Mouse (Mus musculus): Measurements from ENCODE around the gene Cracr2a.

Cracr2a gene

GRCm38 (mm10) chr6:127625135-127625534 lies 64.0 kb downstream of the Cracr2a start:
- DNase-seq (ENCODE audit: low spot score in 2 of 2): peak in 1 of 2 experiments; percentile 60

- no peak for DNase-seq (ENCODE audit: low spot score in 2 of 2)
Measured at GRCm38 (mm10) chr6:127627453-127627852, 66.3 kb downstream of the Cracr2a start.

- no peak for DNase-seq (ENCODE audit: low spot score in 2 of 2)
Measured at GRCm38 (mm10) chr6:127629249-127629648, 68.1 kb downstream of the Cracr2a start.

GRCm38 (mm10) chr6:127634858-127635257 lies 73.7 kb downstream of the Cracr2a start:
- DNase-seq (ENCODE audit: low spot score in 2 of 2): no peak

- DNase-seq (ENCODE audit: low spot score in 2 of 2): no peak
Measured at GRCm38 (mm10) chr6:127635462-127636189, 74.5 kb downstream of the Cracr2a start.

- DNase-seq (ENCODE audit: low spot score in 2 of 2): no peak
Measured at GRCm38 (mm10) chr6:127641077-127641801, 80.1 kb downstream of the Cracr2a start.

GRCm38 (mm10) chr6:127655988-127656387 lies 94.8 kb downstream of the Cracr2a start:
- no peak for DNase-seq (ENCODE audit: low spot score in 2 of 2)

GRCm38 (mm10) chr6:127657152-127657551 lies 96.0 kb downstream of the Cracr2a start:
- no peak for DNase-seq (ENCODE audit: low spot score in 2 of 2)

- DNase-seq (ENCODE audit: low spot score in 2 of 2): no peak
Measured at GRCm38 (mm10) chr6:127659472-127659871, 98.3 kb downstream of the Cracr2a start.

DNA sequence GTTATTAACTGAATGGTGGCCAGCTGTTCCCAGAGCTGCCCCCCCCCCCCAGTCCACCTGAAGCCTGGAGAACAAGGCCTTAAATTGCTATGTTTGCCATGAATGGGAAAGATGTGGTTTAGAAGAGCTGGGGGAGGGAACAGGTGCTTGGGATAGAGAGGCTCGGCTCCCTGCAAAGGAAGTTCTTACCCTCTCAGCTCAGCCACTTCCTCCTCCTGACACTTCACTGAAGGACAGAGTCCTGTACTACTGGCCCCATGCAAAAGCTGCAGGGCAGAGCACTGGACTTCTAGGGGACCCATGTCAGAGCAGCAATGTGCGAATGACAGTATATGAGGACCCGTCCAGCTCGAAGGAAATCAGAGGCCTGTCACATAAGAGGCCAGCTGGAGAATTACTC lies 98.8 kb downstream of the Cracr2a start:
- DNase-seq (ENCODE audit: low spot score in 2 of 2): no peak

GRCm38 (mm10) chr6:127661717-127662292 lies 100.7 kb downstream of the Cracr2a start:
- DNase-seq (ENCODE audit: low spot score in 2 of 2): peak; percentile 44 to 49

DNA sequence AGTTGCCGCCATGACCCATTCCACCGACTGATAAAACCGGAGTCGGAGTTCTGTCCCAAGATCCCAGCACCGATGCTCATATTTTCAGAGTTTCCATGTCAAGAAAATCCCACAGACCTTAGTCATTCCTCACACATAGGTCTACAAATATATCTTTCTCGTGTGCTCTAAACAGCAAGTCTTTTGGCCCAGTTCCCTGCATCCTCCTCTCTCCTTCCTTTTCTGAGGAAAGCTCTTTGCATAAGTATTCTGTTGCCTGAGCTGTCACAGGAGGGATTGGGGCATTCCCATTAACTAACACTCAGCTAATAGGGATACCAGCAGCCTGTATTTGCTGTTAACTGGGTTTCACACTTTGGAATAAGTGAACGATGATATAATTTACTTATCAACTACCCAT lies 102.1 kb downstream of the Cracr2a start:
- peak; percentile 65 to 76 for DNase-seq (ENCODE audit: low spot score in 2 of 2)

DNA sequence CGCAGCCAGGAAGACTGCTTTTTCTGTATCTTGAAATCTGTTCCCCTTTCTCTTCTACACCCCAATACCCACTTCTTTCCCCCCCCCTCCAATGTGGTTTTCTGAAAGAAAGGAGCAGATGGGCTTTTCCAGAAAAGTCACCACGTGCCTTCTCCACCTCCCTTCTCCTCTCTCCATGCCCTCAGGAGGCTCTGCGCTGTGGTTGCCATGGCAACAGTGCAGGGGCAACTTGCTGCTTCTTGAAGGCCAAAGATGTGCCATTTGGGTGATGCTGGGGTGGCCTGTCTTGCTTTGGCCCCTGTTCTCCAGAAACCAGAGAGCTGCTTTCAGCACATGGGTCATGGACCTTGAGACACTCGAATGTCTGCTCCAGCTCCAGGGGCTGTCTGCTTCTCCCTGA lies 108.2 kb downstream of the Cracr2a start:
- DNase-seq (ENCODE audit: low spot score in 2 of 2): no peak

DNA sequence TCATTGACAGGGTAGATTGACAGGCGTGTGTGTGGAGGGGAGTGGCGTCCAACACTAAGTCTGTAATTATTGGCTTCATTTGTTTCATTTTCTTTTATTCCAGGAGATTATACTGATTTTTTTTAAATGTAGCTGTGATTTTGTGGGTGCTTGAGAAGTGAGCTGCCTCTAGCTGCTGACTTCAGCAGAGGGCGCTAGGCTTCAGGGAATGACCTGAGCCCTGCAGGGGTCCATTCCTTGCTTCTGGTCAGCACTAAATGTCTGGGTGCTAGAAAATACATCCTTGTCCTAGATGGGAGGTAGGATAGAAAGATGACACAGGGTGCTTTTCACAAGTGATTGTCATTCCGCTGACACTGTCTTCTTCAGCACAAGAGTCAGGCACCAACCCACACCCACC lies 108.9 kb downstream of the Cracr2a start:
- DNase-seq (ENCODE audit: low spot score in 2 of 2): no peak

- no peak for DNase-seq (ENCODE audit: low spot score in 2 of 2)
Measured at GRCm38 (mm10) chr6:127672071-127672470, 110.9 kb downstream of the Cracr2a start.

DNA sequence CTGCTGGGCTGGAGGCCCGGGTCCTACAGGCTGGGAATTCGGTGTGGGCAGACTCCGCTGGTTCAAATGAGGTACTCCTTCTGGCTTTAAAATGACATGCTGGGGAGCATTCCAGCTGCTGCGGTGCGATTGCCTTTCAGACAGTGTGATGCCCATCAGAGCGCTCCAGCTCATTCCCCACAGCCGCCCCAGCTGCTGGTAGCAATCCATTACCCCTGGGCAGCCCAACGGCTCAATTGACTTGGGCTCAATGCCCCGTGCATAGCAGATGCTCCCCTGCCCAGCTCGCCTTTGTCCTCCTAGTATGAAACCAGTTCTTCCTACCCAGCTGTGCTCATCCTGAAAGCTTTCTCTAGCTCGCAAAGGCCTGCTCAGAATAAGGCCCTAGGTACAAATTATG lies 115.7 kb downstream of the Cracr2a start:
- DNase-seq (ENCODE audit: low spot score in 2 of 2): no peak

DNA sequence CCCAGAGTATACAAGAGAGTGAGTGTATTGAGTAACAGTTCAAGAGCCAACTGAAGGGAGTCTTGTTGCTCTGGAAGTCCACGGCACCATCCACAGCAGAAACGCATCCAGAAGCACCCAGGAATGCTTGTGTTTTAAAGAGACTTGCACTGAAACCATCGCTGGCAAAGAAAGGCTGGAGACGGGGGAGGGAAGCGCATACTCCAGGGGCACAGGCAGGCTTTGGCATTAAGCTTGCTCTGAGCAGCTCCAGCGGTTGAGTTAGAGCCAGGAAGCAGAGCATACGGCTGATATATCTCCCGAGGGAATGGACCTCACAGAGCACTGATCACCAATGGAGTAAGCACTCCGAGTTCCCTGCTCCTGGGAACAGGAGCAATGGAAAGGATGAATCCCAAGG lies 117.2 kb downstream of the Cracr2a start:
- DNase-seq (ENCODE audit: low spot score in 2 of 2): no peak

- DNase-seq (ENCODE audit: low spot score in 2 of 2): no peak
Measured at GRCm38 (mm10) chr6:127678998-127679397, 117.9 kb downstream of the Cracr2a start.

DNA sequence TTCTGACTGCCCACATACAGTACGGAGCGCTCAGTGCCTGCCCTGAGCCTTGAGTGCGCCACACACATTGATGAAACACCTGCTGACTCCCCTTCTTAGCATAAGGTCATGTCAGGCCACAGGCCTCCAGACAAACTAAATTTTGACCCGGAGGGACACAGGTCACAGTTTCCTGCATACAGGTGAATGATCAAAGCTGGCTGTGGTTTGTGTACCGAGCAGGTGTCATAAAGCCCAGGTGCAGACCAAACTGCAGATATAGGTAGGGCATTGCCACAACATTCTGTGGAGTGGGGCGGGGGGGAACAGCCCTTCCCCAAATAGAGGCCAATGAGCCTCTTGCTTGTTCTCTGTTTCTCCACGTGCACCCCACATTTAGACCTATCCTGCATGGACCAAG lies 119.6 kb downstream of the Cracr2a start:
- DNase-seq (ENCODE audit: low spot score in 2 of 2): no peak

- no peak for DNase-seq (ENCODE audit: low spot score in 2 of 2)
Measured at GRCm38 (mm10) chr6:127683561-127683960, 122.4 kb downstream of the Cracr2a start.

GRCm38 (mm10) chr6:127684981-127685380 lies 123.8 kb downstream of the Cracr2a start:
- no peak for DNase-seq (ENCODE audit: low spot score in 2 of 2)

GRCm38 (mm10) chr6:127687181-127687860 lies 126.2 kb downstream of the Cracr2a start:
- DNase-seq (ENCODE audit: low spot score in 2 of 2): no peak
